Mouse (Mus musculus): ENCODE data around the gene Lage3. TPM values are rescaled to one million over a fixed set of nuclear protein-coding genes. Genes with fewer than 3 reads are reported as not detected.
A peak's percentile ranks its signal among the peaks of the same experiment; 100 is the strongest.
"Not testable (repeated sequence)": the region's sequence is repeated elsewhere in the genome, so short reads cannot be mapped to it uniquely, and the experiment has no call there.

The Lage3 gene
- total RNA-seq (2021): 10 to 100 TPM; 19.7 to 24.0 TPM
- long read RNA-seq, transcript Lage3-201 (3 exons, 761 nt): major isoform, 8 of 12 reads
- long read RNA-seq, partial matches to known transcripts: 0 of 12 reads
- long read RNA-seq, other reads (novel, unspliced or antisense): 0 of 12 reads

- peak; percentile 67 to 79 for DNase-seq (ENCODE audit: low spot score in 2 of 2)
These were observed at the start of gene Lage3 for GRCm38 (mm10) chrX:74353467-74353770. Lage3 (minus strand) TSS chrX:74353618.

GRCm38 (mm10) chrX:74400136-74400535 lies 46.7 kb upstream of the Lage3 start:
- no peak for DNase-seq (ENCODE audit: low spot score in 2 of 2)

DNA sequence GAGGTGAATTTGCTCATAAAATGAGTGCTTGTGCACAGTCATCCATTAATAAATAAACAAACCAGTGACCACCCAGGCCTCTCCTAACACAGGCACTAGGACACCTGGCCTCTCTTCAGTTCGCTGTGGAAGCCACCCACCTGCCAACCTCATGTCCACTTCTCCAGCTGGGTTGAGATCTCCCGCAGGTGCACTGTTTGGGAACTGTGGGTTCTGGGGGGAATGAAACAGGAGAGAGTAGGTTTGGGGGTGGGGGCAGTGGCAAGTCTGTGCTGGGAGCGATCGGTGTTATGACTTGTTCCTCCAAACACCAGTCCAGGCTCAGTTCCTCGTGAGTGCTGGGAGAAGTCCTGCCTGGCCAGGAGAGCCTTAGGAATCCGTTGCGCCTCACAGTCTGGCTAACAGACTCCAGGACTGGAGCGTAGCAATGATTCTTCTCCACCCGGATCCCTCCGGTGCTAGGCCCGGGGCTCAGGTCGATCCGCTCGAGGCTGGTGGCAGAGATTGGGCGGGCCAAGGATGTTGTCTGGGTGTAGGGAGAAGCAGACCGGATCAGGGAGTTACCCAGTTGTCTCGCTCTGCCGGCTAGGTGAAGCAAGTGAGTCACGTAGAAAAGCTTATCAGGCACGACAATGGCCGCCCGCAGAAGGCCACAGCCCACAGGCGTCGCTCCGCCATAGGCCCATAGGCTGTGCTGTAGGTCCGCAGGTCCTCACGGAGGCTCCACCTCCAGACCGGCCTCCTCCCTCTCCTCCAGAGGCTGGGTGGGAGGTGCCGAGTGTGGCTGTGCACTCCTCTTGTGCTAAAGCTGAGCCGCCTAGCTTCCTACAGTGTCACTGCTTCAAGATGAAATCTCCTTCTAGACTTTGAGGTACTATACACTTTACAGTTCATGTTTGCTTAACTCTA lies 39.4 kb upstream of the Lage3 start, which contains the start of the genes Fam3a and Ikbkg:
TSS of gene Fam3a (minus strand) at position 738 of the 909 bp plus-strand sequence.
TSS of gene Ikbkg (plus strand) at position 756 of the 909 bp plus-strand sequence.
- peak; percentile 78 to 83 for DNase-seq (ENCODE audit: low spot score in 2 of 2)

- no peak for DNase-seq (ENCODE audit: low spot score in 2 of 2)
These were observed 34.7 kb upstream of the Lage3 start for GRCm38 (mm10) chrX:74388153-74388552.

- DNase-seq (ENCODE audit: low spot score in 2 of 2): no peak
These were observed 31.0 kb upstream of the Lage3 start for GRCm38 (mm10) chrX:74384451-74384850.

DNA sequence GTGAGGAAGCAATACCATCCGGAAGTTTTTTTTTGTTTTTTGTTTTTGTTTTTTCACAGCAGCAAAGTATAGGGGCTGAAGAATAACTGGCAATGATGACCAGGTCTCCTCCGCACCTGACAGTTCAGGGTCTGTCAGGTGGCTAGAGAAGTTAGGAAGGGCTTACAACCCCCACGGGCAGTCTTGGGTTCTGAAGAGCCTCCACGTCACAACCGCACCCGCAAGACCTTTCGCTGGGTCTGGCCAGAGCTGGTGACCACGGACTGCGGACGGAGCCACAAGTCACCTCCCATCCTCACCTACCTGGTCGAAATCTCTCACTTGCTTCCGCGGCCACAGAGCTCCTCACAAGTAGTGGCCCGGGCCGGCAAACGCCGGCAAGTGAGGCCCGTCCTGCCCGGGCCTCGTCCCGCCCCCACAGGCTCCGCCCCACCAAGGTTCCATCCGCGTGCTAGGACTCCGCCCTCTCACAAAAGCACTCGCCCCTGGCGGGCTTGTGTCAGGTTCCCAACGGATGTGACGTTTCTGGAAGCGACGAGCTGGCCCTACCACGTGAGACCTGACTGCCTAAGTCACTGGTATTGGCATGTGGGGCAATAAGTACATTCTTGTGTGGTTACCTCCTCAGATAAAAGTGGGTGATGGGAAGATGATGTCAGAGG lies 19.6 kb upstream of the Lage3 start, which contains the start of the genes Ubl4a and Slc10a3:
TSS of gene Ubl4a (minus strand) at position 331 of the 662 bp plus-strand sequence.
TSS of gene Slc10a3 (minus strand) at position 462 of the 662 bp plus-strand sequence.
- peak; percentile 82 to 84 for DNase-seq (ENCODE audit: low spot score in 2 of 2)

- peak; percentile 28 to 59 for DNase-seq (ENCODE audit: low spot score in 2 of 2)
These were observed 14.9 kb upstream of the Lage3 start for GRCm38 (mm10) chrX:74368209-74368909.

DNA sequence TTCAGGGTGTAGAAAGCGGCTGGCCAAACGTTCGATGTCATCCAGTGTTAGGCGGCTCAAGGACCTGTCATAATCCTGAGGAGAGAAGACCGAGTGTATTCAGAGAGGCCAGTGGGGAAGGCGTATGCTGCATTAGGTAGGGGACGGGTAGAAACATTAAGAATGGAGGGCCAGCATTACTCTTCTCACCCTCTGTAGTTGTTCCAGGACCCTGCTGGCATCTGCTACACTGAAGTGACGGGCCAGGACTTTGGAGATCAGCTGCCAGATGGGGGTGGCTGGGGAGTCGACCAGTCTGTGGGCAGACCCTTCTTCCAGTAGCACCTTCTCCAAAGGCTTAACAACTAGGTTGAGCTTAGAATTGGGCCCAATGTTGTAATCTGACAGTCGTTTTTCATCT lies 14.1 kb upstream of the Lage3 start:
- no peak for DNase-seq (ENCODE audit: low spot score in 2 of 2)

GRCm38 (mm10) chrX:74359171-74359570 lies 5.8 kb upstream of the Lage3 start:
- no peak for DNase-seq (ENCODE audit: low spot score in 2 of 2)

DNA sequence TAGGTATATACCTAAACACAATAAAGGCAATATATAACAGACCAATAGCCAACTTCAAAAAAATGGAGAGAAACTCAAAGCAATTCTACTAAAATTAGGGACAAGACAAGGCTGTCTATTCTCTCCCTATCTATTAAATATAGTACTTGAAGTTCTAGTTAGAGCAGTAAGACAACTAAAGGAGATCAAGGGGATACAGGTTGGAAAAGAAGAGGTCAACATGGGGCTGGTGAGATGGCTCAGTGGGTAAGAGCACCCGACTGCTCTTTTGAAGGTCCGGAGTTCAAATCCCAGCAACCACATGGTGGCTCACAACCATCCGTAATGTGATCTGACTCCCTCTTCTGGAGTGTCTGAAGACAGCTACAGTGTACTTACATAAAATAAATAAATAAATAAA lies 3.7 kb upstream of the Lage3 start:
- not testable (repeated sequence) for DNase-seq (ENCODE audit: low spot score in 2 of 2)

GRCm38 (mm10) chrX:74352645-74353466 lies 562 bp downstream of the Lage3 start:
- DNase-seq (ENCODE audit: low spot score in 2 of 2): no peak

- DNase-seq (ENCODE audit: low spot score in 2 of 2): no peak
These were observed 23.1 kb downstream of the Lage3 start for GRCm38 (mm10) chrX:74330166-74330930.

DNA sequence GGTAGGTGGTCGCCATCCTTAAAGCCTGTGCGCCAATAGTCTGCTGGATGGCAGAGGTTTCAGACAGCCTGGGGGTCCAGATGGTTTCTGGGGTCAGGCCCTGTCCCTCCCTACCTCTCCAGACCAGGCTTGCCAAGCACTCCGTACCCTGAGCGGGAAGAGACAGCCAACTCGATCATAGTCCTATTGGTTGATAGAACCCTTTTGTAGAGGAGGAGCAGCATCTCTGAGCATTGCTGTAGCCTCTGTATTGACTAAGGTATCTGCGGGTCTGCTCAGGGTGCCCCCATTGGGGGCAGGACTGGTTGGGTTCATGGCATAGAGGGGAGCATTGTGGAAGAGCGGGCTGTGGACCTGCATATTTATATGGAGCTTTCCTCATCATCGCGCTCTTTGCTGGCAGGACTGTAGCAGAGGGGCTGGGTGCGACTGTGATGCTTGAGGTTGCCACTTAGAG lies 24.2 kb downstream of the Lage3 start:
- no peak for DNase-seq (ENCODE audit: low spot score in 2 of 2)

- DNase-seq (ENCODE audit: low spot score in 2 of 2): peak; percentile 32 to 47
These were observed 24.7 kb downstream of the Lage3 start, which contains the start of gene Plxna3 for GRCm38 (mm10) chrX:74328725-74329161. Plxna3 (plus strand) TSS chrX:74329066.

DNA sequence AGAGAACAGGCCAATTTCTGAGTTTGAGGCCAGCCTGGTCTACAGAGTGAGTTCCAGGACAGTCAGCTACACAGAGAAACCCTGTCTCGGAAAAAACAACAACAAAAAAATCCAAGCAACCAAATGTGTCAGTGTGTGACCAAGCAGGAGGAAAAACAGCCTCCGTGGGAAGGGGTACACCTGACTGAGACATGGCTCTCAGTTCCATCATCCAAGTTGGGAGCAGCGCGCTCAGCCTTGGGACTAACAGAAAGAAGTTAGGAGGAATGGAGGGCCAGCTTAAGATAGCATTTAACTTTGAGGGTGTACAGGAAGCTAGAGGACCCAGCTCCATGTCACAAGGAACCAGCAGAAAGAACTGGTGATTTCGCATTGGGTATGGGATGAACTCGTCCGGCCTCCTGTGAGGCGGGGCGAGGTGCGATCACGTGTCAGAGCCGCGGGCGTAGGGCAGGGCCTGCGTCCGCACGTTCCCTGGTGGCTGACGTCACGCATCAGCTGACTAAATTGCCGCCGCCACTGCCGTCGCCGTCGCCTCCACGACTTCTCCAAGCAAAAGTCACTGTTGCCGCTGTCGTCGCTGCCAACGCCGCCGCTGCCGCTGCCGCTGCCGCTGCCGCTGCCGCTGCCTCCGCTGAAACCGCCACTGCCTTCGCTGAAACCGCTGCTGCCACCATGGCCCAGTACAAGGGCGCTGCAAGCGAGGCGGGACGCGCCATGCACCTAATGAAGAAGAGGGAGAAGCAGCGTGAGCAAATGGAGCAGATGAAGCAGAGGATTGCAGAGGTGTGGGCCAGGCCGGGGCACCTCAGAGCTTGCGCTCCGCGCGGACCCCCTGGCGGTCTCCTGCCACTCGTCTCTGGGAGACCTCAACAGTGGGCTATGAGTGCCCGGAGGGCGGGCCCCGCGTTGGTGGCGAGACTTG lies 40.6 kb downstream of the Lage3 start, which contains the start of gene Fam50a:
TSS of gene Fam50a (plus strand) at position 494 of the 925 bp plus-strand sequence.
- peak; percentile 79 to 91 for DNase-seq (ENCODE audit: low spot score in 2 of 2)

DNA sequence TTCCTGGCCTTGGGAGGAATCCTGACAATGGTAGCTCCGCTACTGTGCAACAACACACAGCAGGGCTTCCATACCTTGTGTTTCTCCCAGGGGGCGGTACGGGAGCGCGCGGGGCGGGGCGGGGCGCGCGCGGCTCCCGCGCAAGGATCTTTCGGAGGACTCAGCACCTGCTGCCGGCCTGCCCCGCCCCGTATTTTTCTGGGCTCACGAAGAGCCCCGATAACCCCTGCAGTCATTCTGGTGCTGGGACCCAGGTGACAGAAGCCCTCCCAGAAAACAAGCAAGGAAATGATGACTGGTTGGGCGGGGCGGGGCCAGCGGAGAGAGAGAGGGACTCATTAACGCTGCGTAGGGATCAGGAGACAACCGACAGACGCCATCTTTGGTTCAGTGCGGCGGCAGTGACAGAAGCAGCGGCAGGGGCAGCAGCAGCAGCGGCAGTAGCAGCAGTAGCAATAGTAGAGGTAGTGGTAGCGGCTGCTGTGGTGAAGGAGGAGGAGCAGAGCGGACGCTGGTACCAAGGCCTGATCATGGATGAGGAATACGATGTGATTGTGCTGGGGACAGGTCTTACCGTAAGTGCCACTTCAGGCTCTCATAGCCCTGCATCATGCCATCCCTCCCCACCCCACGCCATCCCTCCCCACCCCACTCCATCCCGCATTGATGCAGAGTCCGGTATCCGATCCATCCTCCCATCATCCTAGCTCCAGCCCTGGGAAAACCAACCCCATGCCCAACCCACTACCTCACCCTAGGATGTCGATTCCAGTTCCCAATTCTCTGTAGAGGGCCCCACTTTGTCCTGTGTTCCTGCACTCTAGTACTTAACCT lies 48.3 kb downstream of the Lage3 start, which contains the start of gene Gdi1:
TSS of gene Gdi1 (plus strand) at position 132 of the 834 bp plus-strand sequence.
- peak; percentile 67 to 77 for DNase-seq (ENCODE audit: low spot score in 2 of 2)

All from layer of hippocampus, adult 18-20 months (tissue).